Mouse (Mus musculus): ENCODE data around the gene Setd1a. TPM values are rescaled to one million over a fixed set of nuclear protein-coding genes. Genes with fewer than 3 reads are reported as not detected.
"Not testable (repeated sequence)": the region's sequence is repeated elsewhere in the genome, so short reads cannot be mapped to it uniquely, and the experiment has no call there.

The Setd1a gene
- polyA plus RNA-seq, 1 experiment: 33.8 TPM

- no peak for TF ChIP-seq CTCF (IDR thresholded peaks at IDR 0.05; ENCODE audit: borderline replicate concordance, insufficient read depth, low read length)
- 0 out of 2 replicates have a peak, but pooled peaks have one; percentile 42 for TF ChIP-seq POLR2A (IDR thresholded peaks at IDR 0.05; ENCODE audit: low read depth, low read length)
- H3K4me1 ChIP-seq (ENCODE audit: control insufficient read depth, insufficient read depth, low read length): no peaks in the 10 kb centered on the region; the same call in none of the 2 replicates
- peak overlapping the region; percentile 81 for H3K4me3 ChIP-seq (ENCODE audit: insufficient read depth, low read length)
- H3K27ac ChIP-seq (ENCODE audit: insufficient read depth, low read length): peak overlapping the region; percentile 74
Observed at GRCm38 (mm10) chr7:127770039-127770905, 6.2 kb upstream of the Setd1a start.

GRCm38 (mm10) chr7:127771262-127771661, 5.2 kb upstream of the Setd1a start:
- Histone ChIP-seq H3K4me3 (ENCODE audit: insufficient read depth, low read length) (peak overlapping the region; percentile 81), H3K4me1 (ENCODE audit: control insufficient read depth, insufficient read depth, low read length) (no peaks in the 10 kb centered on the region; the same call in none of the 2 replicates), H3K27ac (ENCODE audit: insufficient read depth, low read length) (no peak overlapping the region)
- TF ChIP-seq POLR2A (IDR thresholded peaks at IDR 0.05; ENCODE audit: low read depth, low read length) (peak; percentile 40; the same call in 1 of the 2 replicates), CTCF (IDR thresholded peaks at IDR 0.05; ENCODE audit: borderline replicate concordance, insufficient read depth, low read length) (no peak)

GRCm38 (mm10) chr7:127772080-127772479, 4.4 kb upstream of the Setd1a start:
- no peak overlapping the region for H3K4me3 ChIP-seq (ENCODE audit: insufficient read depth, low read length)
- H3K4me1 ChIP-seq (ENCODE audit: control insufficient read depth, insufficient read depth, low read length): no peaks in the 10 kb centered on the region; the same call in none of the 2 replicates
- H3K27ac ChIP-seq (ENCODE audit: insufficient read depth, low read length): no peak overlapping the region
- no peak for TF ChIP-seq POLR2A (IDR thresholded peaks at IDR 0.05; ENCODE audit: low read depth, low read length)
- no peak for TF ChIP-seq CTCF (IDR thresholded peaks at IDR 0.05; ENCODE audit: borderline replicate concordance, insufficient read depth, low read length)

GRCm38 (mm10) chr7:127772557-127772956, 3.9 kb upstream of the Setd1a start:
- H3K4me1 ChIP-seq (ENCODE audit: control insufficient read depth, insufficient read depth, low read length): no peaks in the 10 kb centered on the region; the same call in none of the 2 replicates
- no peak overlapping the region for H3K27ac ChIP-seq (ENCODE audit: insufficient read depth, low read length)
- H3K4me3 ChIP-seq (ENCODE audit: insufficient read depth, low read length): no peak overlapping the region
- no peak for TF ChIP-seq CTCF (IDR thresholded peaks at IDR 0.05; ENCODE audit: borderline replicate concordance, insufficient read depth, low read length)
- no peak; the same call in 1 of the 2 replicates for TF ChIP-seq POLR2A (IDR thresholded peaks at IDR 0.05; ENCODE audit: low read depth, low read length)

GRCm38 (mm10) chr7:127773664-127774384, 2.6 kb upstream of the Setd1a start:
- TF ChIP-seq POLR2A (IDR thresholded peaks at IDR 0.05; ENCODE audit: low read depth, low read length) (no peak; the same call in none of the 2 replicates), CTCF (IDR thresholded peaks at IDR 0.05; ENCODE audit: borderline replicate concordance, insufficient read depth, low read length) (peak; percentile 64)
- Histone ChIP-seq H3K27ac (ENCODE audit: insufficient read depth, low read length) (no peak overlapping the region), H3K4me1 (ENCODE audit: control insufficient read depth, insufficient read depth, low read length) (no peaks in the 10 kb centered on the region; the same call in none of the 2 replicates), H3K4me3 (ENCODE audit: insufficient read depth, low read length) (no peak overlapping the region)

- H3K4me1 ChIP-seq (ENCODE audit: control insufficient read depth, insufficient read depth, low read length): not testable (repeated sequence)
- Histone ChIP-seq H3K4me3 (ENCODE audit: insufficient read depth, low read length) (peak overlapping the region; percentile 78), H3K27ac (ENCODE audit: insufficient read depth, low read length) (peak overlapping the region; percentile 98)
Observed at GRCm38 (mm10) chr7:127775837-127776236, 633 bp upstream of the Setd1a start.

GRCm38 (mm10) chr7:127776878-127777473, 506 bp downstream of the Setd1a start:
- peak overlapping the region; percentile 78 for H3K4me3 ChIP-seq (ENCODE audit: insufficient read depth, low read length)
- TF ChIP-seq POLR2A (IDR thresholded peaks at IDR 0.05; ENCODE audit: low read depth, low read length) (peak; percentile 76), CTCF (IDR thresholded peaks at IDR 0.05; ENCODE audit: borderline replicate concordance, insufficient read depth, low read length) (no peak)
- H3K27ac ChIP-seq (ENCODE audit: insufficient read depth, low read length): peak overlapping the region; percentile 98
- peaks cover 2% of the 10 kb centered on the region for H3K4me1 ChIP-seq (ENCODE audit: control insufficient read depth, insufficient read depth, low read length)

GRCm38 (mm10) chr7:127777474-127778266, 1.2 kb downstream of the Setd1a start:
- TF ChIP-seq CTCF (IDR thresholded peaks at IDR 0.05; ENCODE audit: borderline replicate concordance, insufficient read depth, low read length) (no peak), POLR2A (IDR thresholded peaks at IDR 0.05; ENCODE audit: low read depth, low read length) (peak; percentile 59; the same call in 1 of the 2 replicates)
- Histone ChIP-seq H3K27ac (ENCODE audit: insufficient read depth, low read length) (peak overlapping the region; percentile 59), H3K4me3 (ENCODE audit: insufficient read depth, low read length) (peak overlapping the region; percentile 57), H3K4me1 (ENCODE audit: control insufficient read depth, insufficient read depth, low read length) (peaks cover 2% of the 10 kb centered on the region)

- Histone ChIP-seq H3K4me1 (ENCODE audit: control insufficient read depth, insufficient read depth, low read length) (peaks cover 2% of the 10 kb centered on the region), H3K27ac (ENCODE audit: insufficient read depth, low read length) (no peak overlapping the region), H3K4me3 (ENCODE audit: insufficient read depth, low read length) (peak overlapping the region; percentile 57)
- TF ChIP-seq CTCF (IDR thresholded peaks at IDR 0.05; ENCODE audit: borderline replicate concordance, insufficient read depth, low read length): no peak
- TF ChIP-seq POLR2A (IDR thresholded peaks at IDR 0.05; ENCODE audit: low read depth, low read length): no peak
Observed at GRCm38 (mm10) chr7:127778350-127778749, 1.9 kb downstream of the Setd1a start.
